Mouse (Mus musculus): Measurements from ENCODE around the gene Sorbs1. TPM values are rescaled to one million over a fixed set of nuclear protein-coding genes. Genes with fewer than 3 reads are reported as not detected.

Sorbs1 gene
- polyA plus RNA-seq, 1 experiment, result 431 TPM

GRCm38 (mm10) chr19:40379081-40379480 is 134.5 kb downstream of the Sorbs1 start:
- H3K27ac ChIP-seq (replicated peaks; ENCODE audit: low read depth, low read length), result peak overlapping the region; percentile 93
- peaks cover 41% of the 10 kb centered on the region for H3K4me1 ChIP-seq (ENCODE audit: control insufficient read depth, insufficient read depth, insufficient read length, low read length)
- no peak overlapping the region for H3K4me3 ChIP-seq (ENCODE audit: insufficient read depth, low read depth, low read length)

GRCm38 (mm10) chr19:40377632-40378031 is 135.9 kb downstream of the Sorbs1 start:
- Histone ChIP-seq H3K4me1 (ENCODE audit: control insufficient read depth, insufficient read depth, insufficient read length, low read length) (peaks cover 36% of the 10 kb centered on the region), H3K4me3 (ENCODE audit: insufficient read depth, low read depth, low read length) (peak overlapping the region; percentile 15), H3K27ac (replicated peaks; ENCODE audit: low read depth, low read length) (peak overlapping the region; percentile 93)

- peaks cover 39% of the 10 kb centered on the region for H3K4me1 ChIP-seq (ENCODE audit: control insufficient read depth, insufficient read depth, insufficient read length, low read length)
- no peak overlapping the region; the same call in 1 of the 2 replicates for H3K4me3 ChIP-seq (ENCODE audit: insufficient read depth, low read depth, low read length)
- H3K27ac ChIP-seq (replicated peaks; ENCODE audit: low read depth, low read length), result peak overlapping the region; percentile 93
These were observed 136.9 kb downstream of the Sorbs1 start for GRCm38 (mm10) chr19:40376566-40377281.

- H3K4me3 ChIP-seq (ENCODE audit: insufficient read depth, low read depth, low read length), result no peak overlapping the region
- H3K27ac ChIP-seq (replicated peaks; ENCODE audit: low read depth, low read length), result no peak overlapping the region; the same call in 1 of the 2 replicates
- peaks cover 43% of the 10 kb centered on the region for H3K4me1 ChIP-seq (ENCODE audit: control insufficient read depth, insufficient read depth, insufficient read length, low read length)
These were observed 138.9 kb downstream of the Sorbs1 start for GRCm38 (mm10) chr19:40374720-40375119.

GRCm38 (mm10) chr19:40372679-40373078 is 140.9 kb downstream of the Sorbs1 start:
- Histone ChIP-seq H3K4me1 (ENCODE audit: control insufficient read depth, insufficient read depth, insufficient read length, low read length) (peaks cover 53% of the 10 kb centered on the region), H3K4me3 (ENCODE audit: insufficient read depth, low read depth, low read length) (no peak overlapping the region), H3K27ac (replicated peaks; ENCODE audit: low read depth, low read length) (peak overlapping the region; percentile 91)

- Histone ChIP-seq H3K4me1 (ENCODE audit: control insufficient read depth, insufficient read depth, insufficient read length, low read length) (peaks cover 56% of the 10 kb centered on the region), H3K27ac (replicated peaks; ENCODE audit: low read depth, low read length) (peak overlapping the region; percentile 91), H3K4me3 (ENCODE audit: insufficient read depth, low read depth, low read length) (no peak overlapping the region)
These were observed 141.7 kb downstream of the Sorbs1 start for GRCm38 (mm10) chr19:40371866-40372265.

- H3K4me3 ChIP-seq (ENCODE audit: insufficient read depth, low read depth, low read length), result no peak overlapping the region
- peaks cover 52% of the 10 kb centered on the region for H3K4me1 ChIP-seq (ENCODE audit: control insufficient read depth, insufficient read depth, insufficient read length, low read length)
- H3K27ac ChIP-seq (replicated peaks; ENCODE audit: low read depth, low read length), result peak overlapping the region; percentile 100
These were observed 143.4 kb downstream of the Sorbs1 start for GRCm38 (mm10) chr19:40369852-40370811.

- Histone ChIP-seq H3K4me3 (ENCODE audit: insufficient read depth, low read depth, low read length) (no peak overlapping the region), H3K27ac (replicated peaks; ENCODE audit: low read depth, low read length) (peak overlapping the region; percentile 100), H3K4me1 (ENCODE audit: control insufficient read depth, insufficient read depth, insufficient read length, low read length) (peaks cover 56% of the 10 kb centered on the region)
These were observed 145.1 kb downstream of the Sorbs1 start for GRCm38 (mm10) chr19:40368517-40368916.

GRCm38 (mm10) chr19:40366163-40366941 is 147.2 kb downstream of the Sorbs1 start:
- no peak overlapping the region for H3K4me3 ChIP-seq (ENCODE audit: insufficient read depth, low read depth, low read length)
- H3K4me1 ChIP-seq (ENCODE audit: control insufficient read depth, insufficient read depth, insufficient read length, low read length), result peaks cover 54% of the 10 kb centered on the region
- peak overlapping the region; percentile 100 for H3K27ac ChIP-seq (replicated peaks; ENCODE audit: low read depth, low read length)

GRCm38 (mm10) chr19:40365137-40365536 is 148.4 kb downstream of the Sorbs1 start:
- peaks cover 49% of the 10 kb centered on the region for H3K4me1 ChIP-seq (ENCODE audit: control insufficient read depth, insufficient read depth, insufficient read length, low read length)

GRCm38 (mm10) chr19:40363447-40363846 is 150.1 kb downstream of the Sorbs1 start:
- H3K4me1 ChIP-seq (ENCODE audit: control insufficient read depth, insufficient read depth, insufficient read length, low read length), result peaks cover 43% of the 10 kb centered on the region

More at GRCm38 (mm10) chr19:40365137-40365536, 148.4 kb downstream of the Sorbs1 start:
- H3K27ac ChIP-seq (replicated peaks; ENCODE audit: low read depth, low read length), result peak overlapping the region; percentile 100
- peak overlapping the region; percentile 60 for H3K4me3 ChIP-seq (ENCODE audit: insufficient read depth, low read depth, low read length)

GRCm38 (mm10) chr19:40362203-40362865 is 151.2 kb downstream of the Sorbs1 start:
- Histone ChIP-seq H3K4me3 (ENCODE audit: insufficient read depth, low read depth, low read length) (peak overlapping the region; percentile 6; the same call in 1 of the 2 replicates), H3K27ac (replicated peaks; ENCODE audit: low read depth, low read length) (peak overlapping the region; percentile 63), H3K4me1 (ENCODE audit: control insufficient read depth, insufficient read depth, insufficient read length, low read length) (peaks cover 38% of the 10 kb centered on the region)

More at GRCm38 (mm10) chr19:40363447-40363846, 150.1 kb downstream of the Sorbs1 start:
- Histone ChIP-seq H3K4me3 (ENCODE audit: insufficient read depth, low read depth, low read length) (no peak overlapping the region), H3K27ac (replicated peaks; ENCODE audit: low read depth, low read length) (peak overlapping the region; percentile 55)

GRCm38 (mm10) chr19:40359712-40360394 is 153.7 kb downstream of the Sorbs1 start:
- Histone ChIP-seq H3K27ac (replicated peaks; ENCODE audit: low read depth, low read length) (peak overlapping the region; percentile 63), H3K4me1 (ENCODE audit: control insufficient read depth, insufficient read depth, insufficient read length, low read length) (peaks cover 37% of the 10 kb centered on the region), H3K4me3 (ENCODE audit: insufficient read depth, low read depth, low read length) (no peak overlapping the region)
